In the genomic region with DNA sequence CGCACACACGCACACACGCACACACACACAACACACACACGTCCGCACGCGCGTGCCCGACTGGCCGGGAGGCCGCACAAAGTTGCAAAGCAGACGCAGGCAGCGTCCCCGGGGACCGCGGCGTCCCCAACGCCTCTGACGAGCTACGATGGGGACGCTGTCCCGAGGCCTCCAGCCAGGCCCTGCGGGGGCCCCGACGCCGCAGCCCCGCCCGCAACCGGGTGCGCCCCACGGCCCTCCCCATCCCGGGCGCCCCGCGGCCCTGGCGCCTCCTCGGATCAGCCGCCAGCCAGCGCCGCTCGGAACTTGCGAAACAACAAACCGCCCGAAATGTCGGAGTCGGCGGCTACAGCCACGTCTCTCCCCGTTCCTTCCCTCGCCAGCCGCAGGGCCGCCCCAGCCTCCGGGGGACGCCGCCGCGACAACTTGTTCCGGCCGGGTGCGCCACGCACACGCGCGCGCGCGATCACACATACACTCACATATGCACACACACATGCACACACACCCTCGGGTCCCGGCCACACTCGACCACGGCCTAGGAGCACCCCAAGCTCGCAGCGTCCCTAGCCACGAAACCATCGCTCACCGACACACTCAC, we compare ENCODE assay signal across 8 mouse cellular contexts. TPM values are rescaled to one million over a fixed set of nuclear protein-coding genes. Genes with fewer than 3 reads are reported as not detected.
A peak's percentile ranks its signal among the peaks of the same experiment; 100 is the strongest.
DNase-seq lines count a peak whose midpoint lies in the region; ATAC-seq and TF ChIP-seq lines count a peak whose summit lies in the region.

No protein-coding gene starts in this region.

- peak; percentile 44 for ATAC-seq in intestine, embryonic 15.5 days
- peak; percentile 20; the same call in 1 of the 2 replicates for ATAC-seq in lung, embryonic 14.5 days (ENCODE audit: insufficient read depth)

- peak overlapping the region; percentile 98 for H3K4me2 ChIP-seq in intestine, embryonic 15.5 days (replicated peaks)
- peak overlapping the region; percentile 98 for H3K4me2 ChIP-seq in lung, embryonic 14.5 days

- DNase-seq in B cell, adult 2 months = peak; percentile 50 to 52
- peak; percentile 61 to 63 for DNase-seq in cerebellum, postnatal 25 days
- DNase-seq in gastrocnemius, postnatal 4 days (ENCODE audit: low spot score in 2 of 2) = peak; percentile 30 to 42
- peak; percentile 66 for DNase-seq in lung, embryonic 14.5 days
- peak; percentile 30 for DNase-seq in ovary, postnatal 10 days (ENCODE audit: low spot score)
- DNase-seq in adipocyte (ENCODE audit: low spot score) = no peak

- H3K27me3 ChIP-seq in ES-Bruce4 (ENCODE audit: control insufficient read depth, insufficient read depth, low read length, poor library complexity, severe bottlenecking) = no peaks in the 10 kb centered on the region
- H3K27me3 ChIP-seq in intestine, embryonic 15.5 days (replicated peaks) = peaks cover 20% of the 10 kb centered on the region
- peaks cover 24% of the 10 kb centered on the region for H3K27me3 ChIP-seq in lung, embryonic 14.5 days (ENCODE audit: insufficient read depth, low read length)

- no peak for TF ChIP-seq POLR2A in ES-Bruce4 (IDR thresholded peaks at IDR 0.05; ENCODE audit: insufficient read depth, low read length)

- WGBS in intestine, embryonic 15.5 days = under 1% methylated on average over 70 of the region's 76 CpGs
- under 1% methylated on average over 76 of the region's 76 CpGs for WGBS in lung, embryonic 14.5 days

- H3K4me3 ChIP-seq in ES-Bruce4 (ENCODE audit: low read depth, low read length) = peak overlapping the region; percentile 59
- H3K4me3 ChIP-seq in intestine, embryonic 15.5 days (replicated peaks) = peak overlapping the region; percentile 66
- peak overlapping the region; percentile 66 for H3K4me3 ChIP-seq in lung, embryonic 14.5 days (ENCODE audit: low read depth, low read length)

- TF ChIP-seq EP300 in ES-Bruce4 (IDR thresholded peaks at IDR 0.05; ENCODE audit: insufficient read depth, low read depth, low read length) = no peak

- H3K36me3 ChIP-seq in ES-Bruce4 (ENCODE audit: control insufficient read depth, insufficient read depth, low read length, poor library complexity, severe bottlenecking) = no peaks in the 10 kb centered on the region
- no peaks in the 10 kb centered on the region for H3K36me3 ChIP-seq in intestine, embryonic 15.5 days
- H3K36me3 ChIP-seq in lung, embryonic 14.5 days (ENCODE audit: insufficient read depth) = no peaks in the 10 kb centered on the region

- H3K9ac ChIP-seq in ES-Bruce4 (ENCODE audit: low read depth, poor library complexity, severe bottlenecking) = peak overlapping the region; percentile 62
- peak overlapping the region; percentile 64 for H3K9ac ChIP-seq in intestine, embryonic 15.5 days
- peak overlapping the region; percentile 72 for H3K9ac ChIP-seq in lung, embryonic 14.5 days

- TF ChIP-seq CTCF in ES-Bruce4 (IDR thresholded peaks at IDR 0.05; ENCODE audit: low read depth, low read length) = no peak
- no peak for TF ChIP-seq CTCF in lung, embryonic 14.5 days (IDR thresholded peaks at IDR 0.05; ENCODE audit: low read depth)

- H3K9me3 ChIP-seq in ES-Bruce4 (replicated peaks; ENCODE audit: control insufficient read depth, insufficient read depth, low read length, poor library complexity, severe bottlenecking) = no peaks in the 10 kb centered on the region
- no peaks in the 10 kb centered on the region for H3K9me3 ChIP-seq in intestine, embryonic 15.5 days
- H3K9me3 ChIP-seq in lung, embryonic 14.5 days (ENCODE audit: low read depth, low read length) = no peaks in the 10 kb centered on the region

- H3K4me1 ChIP-seq in ES-Bruce4 (ENCODE audit: control insufficient read depth, insufficient read depth, low read length) = peaks cover 3% of the 10 kb centered on the region
- peaks cover 15% of the 10 kb centered on the region for H3K4me1 ChIP-seq in intestine, embryonic 15.5 days (replicated peaks)
- no peaks in the 10 kb centered on the region for H3K4me1 ChIP-seq in lung, embryonic 14.5 days (ENCODE audit: insufficient read depth)

- H3K27ac ChIP-seq in ES-Bruce4 (ENCODE audit: insufficient read depth, low read length) = no peak overlapping the region
- H3K27ac ChIP-seq in intestine, embryonic 15.5 days = no peak overlapping the region
- H3K27ac ChIP-seq in lung, embryonic 14.5 days (ENCODE audit: low read depth) = no peak overlapping the region

RNA-seq across cellular contexts. Expression of gene Ptpru, which starts 1.1 kb away (rescaled TPM):
- 12.1 and 12.8 TPM in 2 replicates for polyA plus RNA-seq in ES-Bruce4 (2011; ENCODE audit: insufficient read depth, insufficient read length, low read depth, missing spikeins)
- total RNA-seq in gastrocnemius, postnatal 4 days (2021) = 1 to 10 TPM; 1.3 to 1.4 TPM
- 4.6 and 4.9 TPM in 2 replicates for polyA plus RNA-seq in intestine, embryonic 15.5 days (2015; fragmentation: Nextera tagmentation; extraction: Ambion mirVana)
- 11.9 and 12.4 TPM in 2 replicates for polyA plus RNA-seq in lung, embryonic 14.5 days (2014; fragmentation: Nextera tagmentation; extraction: Ambion mirVana)

RNA-seq across cellular contexts. Expression of gene Mecr, which starts 6.3 kb away (rescaled TPM):
- polyA plus RNA-seq in ES-Bruce4 (2011; ENCODE audit: insufficient read depth, insufficient read length, low read depth, missing spikeins) = 15.6 and 17.9 TPM in 2 replicates
- total RNA-seq in gastrocnemius, postnatal 4 days (2021) = 10 to 100 TPM; 21.0 to 21.1 TPM
- polyA plus RNA-seq in intestine, embryonic 15.5 days (2015; fragmentation: Nextera tagmentation; extraction: Ambion mirVana) = 72.6 and 77.4 TPM in 2 replicates
- polyA plus RNA-seq in lung, embryonic 14.5 days (2014; fragmentation: Nextera tagmentation; extraction: Ambion mirVana) = 42.6 and 46.5 TPM in 2 replicates

RNA-seq across cellular contexts. Expression of gene Srsf4, which starts 36.4 kb away (rescaled TPM):
- 71.4 and 74.5 TPM in 2 replicates for polyA plus RNA-seq in ES-Bruce4 (2011; ENCODE audit: insufficient read depth, insufficient read length, low read depth, missing spikeins)
- 10 to 100 TPM; 64.3 to 69.4 TPM for total RNA-seq in gastrocnemius, postnatal 4 days (2021)
- 86.6 and 92.6 TPM in 2 replicates for polyA plus RNA-seq in intestine, embryonic 15.5 days (2015; fragmentation: Nextera tagmentation; extraction: Ambion mirVana)
- 122 and 131 TPM in 2 replicates for polyA plus RNA-seq in lung, embryonic 14.5 days (2014; fragmentation: Nextera tagmentation; extraction: Ambion mirVana)
